In genomic region chr9:74929981-74930423, GRCm38 (mm10) we compare ENCODE assay signal across 22 mouse cellular contexts. TPM values are rescaled to one million over a fixed set of nuclear protein-coding genes. Genes with fewer than 3 reads are reported as not detected.
A peak's percentile ranks its signal among the peaks of the same experiment; 100 is the strongest.
DNase-seq lines count a peak whose midpoint lies in the region; ATAC-seq and TF ChIP-seq lines count a peak whose summit lies in the region.
"Had no signal": no experiment of that assay in that cellular context is flagged by ENCODE, and none has a peak within 500 bp of the region (broad histone marks: within the 10 kb centered on the region; RNA-seq: fewer than 3 reads in every experiment).

No protein-coding gene starts in this region.

- H3K36me3 ChIP-seq in kidney, adult 2 months (ENCODE audit: control insufficient read depth, insufficient read depth, low read length) = no peaks in the 10 kb centered on the region
- no peaks in the 10 kb centered on the region for H3K36me3 ChIP-seq in liver, adult 2 months (ENCODE audit: control insufficient read depth, insufficient read depth, low read length)
- H3K36me3 ChIP-seq in liver, embryonic 11.5 days (ENCODE audit: control insufficient read depth, insufficient read depth, low read length) = no peaks in the 10 kb centered on the region
- H3K36me3 ChIP-seq: embryonic facial prominence, embryonic 15.5 days; heart, embryonic 10.5 days; hindbrain, embryonic 15.5 days; limb, embryonic 12.5 days; midbrain, embryonic 12.5 days; stomach, embryonic 15.5 days had no signal

- WGBS in kidney, adult 2 months = 61% methylated on average over 4 of the region's 4 CpGs
- 22% methylated on average over 4 of the region's 4 CpGs for WGBS in liver, adult 2 months
- 76% methylated on average over 4 of the region's 4 CpGs for WGBS in liver, embryonic 11.5 days

- H3K4me3 ChIP-seq in kidney, adult 2 months (ENCODE audit: insufficient read depth, low read depth, low read length) = no peak overlapping the region
- H3K4me3 ChIP-seq in liver, adult 2 months (ENCODE audit: insufficient read depth, low read depth, low read length) = no peak overlapping the region
- no peak overlapping the region for H3K4me3 ChIP-seq in liver, embryonic 11.5 days (ENCODE audit: low read depth, low read length)
- H3K4me3 ChIP-seq in brown adipose tissue, adult 24 weeks (ENCODE audit: insufficient read depth, low read depth, low read length) = no peak overlapping the region
- no peak overlapping the region for H3K4me3 ChIP-seq in gastrocnemius, adult 2 months
- H3K4me3 ChIP-seq: embryonic facial prominence, embryonic 15.5 days; heart, embryonic 10.5 days; hindbrain, embryonic 15.5 days; limb, embryonic 12.5 days; midbrain, embryonic 12.5 days; stomach, embryonic 15.5 days had no signal

- peaks cover 7% of the 10 kb centered on the region for H3K4me1 ChIP-seq in kidney, adult 2 months (ENCODE audit: control insufficient read depth, insufficient read depth, low read length)
- H3K4me1 ChIP-seq in liver, adult 2 months (ENCODE audit: control insufficient read depth, insufficient read depth, low read length) = peaks cover 19% of the 10 kb centered on the region
- no peaks in the 10 kb centered on the region for H3K4me1 ChIP-seq in liver, embryonic 11.5 days (replicated peaks; ENCODE audit: control insufficient read depth, insufficient read depth, low read length)
- H3K4me1 ChIP-seq in brown adipose tissue, adult 24 weeks (ENCODE audit: control insufficient read depth, insufficient read depth, insufficient read length, low read length) = peaks cover 13% of the 10 kb centered on the region
- H3K4me1 ChIP-seq: embryonic facial prominence, embryonic 15.5 days; heart, embryonic 10.5 days; stomach, embryonic 15.5 days had no signal

- no peaks in the 10 kb centered on the region for H3K27me3 ChIP-seq in kidney, adult 2 months (replicated peaks; ENCODE audit: control insufficient read depth, insufficient read depth, low read length)
- no peaks in the 10 kb centered on the region for H3K27me3 ChIP-seq in liver, adult 2 months (ENCODE audit: control insufficient read depth, insufficient read depth, low read length)
- H3K27me3 ChIP-seq in liver, embryonic 11.5 days (replicated peaks; ENCODE audit: control insufficient read depth, insufficient read depth, low read length) = no peaks in the 10 kb centered on the region
- H3K27me3 ChIP-seq: embryonic facial prominence, embryonic 15.5 days; hindbrain, embryonic 15.5 days; limb, embryonic 12.5 days; midbrain, embryonic 12.5 days; stomach, embryonic 15.5 days had no signal

- H3K9me3 ChIP-seq in liver, embryonic 11.5 days (ENCODE audit: control insufficient read depth, low read length) = no peaks in the 10 kb centered on the region
- H3K9me3 ChIP-seq: embryonic facial prominence, embryonic 15.5 days; heart, embryonic 10.5 days; hindbrain, embryonic 15.5 days; limb, embryonic 12.5 days; midbrain, embryonic 12.5 days; stomach, embryonic 15.5 days had no signal

- H3K79me2 ChIP-seq in liver, adult 2 months (ENCODE audit: control insufficient read depth, insufficient read depth, low read length) = no peaks in the 10 kb centered on the region

- no peak overlapping the region for H3K4me2 ChIP-seq in liver, embryonic 11.5 days
- H3K4me2 ChIP-seq: embryonic facial prominence, embryonic 15.5 days; hindbrain, embryonic 15.5 days; limb, embryonic 12.5 days; midbrain, embryonic 12.5 days; stomach, embryonic 15.5 days had no signal

- peak overlapping the region; percentile 92 for H3K27ac ChIP-seq in kidney, adult 2 months (ENCODE audit: insufficient read depth, low read depth, low read length)
- peak overlapping the region; percentile 96 for H3K27ac ChIP-seq in liver, adult 2 months (replicated peaks; ENCODE audit: insufficient read depth, low read depth, low read length)
- no peak overlapping the region for H3K27ac ChIP-seq in liver, embryonic 11.5 days (ENCODE audit: low read depth, low read length)
- peak overlapping the region; percentile 94 for H3K27ac ChIP-seq in brown adipose tissue, adult 24 weeks (replicated peaks; ENCODE audit: low read depth, low read length)
- H3K27ac ChIP-seq in gastrocnemius, adult 2 months = no peak overlapping the region
- H3K27ac ChIP-seq: embryonic facial prominence, embryonic 15.5 days; heart, embryonic 10.5 days; hindbrain, embryonic 15.5 days; limb, embryonic 12.5 days; midbrain, embryonic 12.5 days; stomach, embryonic 15.5 days had no signal

- peak; percentile 69 to 73 for DNase-seq in adrenal gland, adult (ENCODE audit: inconsistent age in 2 of 2, low spot score in 1 of 2)
- DNase-seq in adrenal gland, postnatal 4 days (ENCODE audit: low spot score in 2 of 2) = no peak
- peak; percentile 88 for DNase-seq in kidney, adult 2 months
- no peak for DNase-seq in kidney, postnatal 14 days
- peak; percentile 100 for DNase-seq in liver, adult 2 months (ENCODE audit: extremely low read depth, low read depth, low spot score)
- no peak for DNase-seq in liver, embryonic 11.5 days (ENCODE audit: low spot score)
- no peak for DNase-seq in gastrocnemius, adult 2 months
- DNase-seq: cerebellum, adult 11 months; cerebellum, adult 9-11 months; heart, postnatal 4 days; lung, adult 18-20 months; lung, postnatal 10 days; thymus, adult 2 months had no signal

- TF ChIP-seq CTCF in kidney, adult 2 months (conservative IDR thresholded peaks at IDR 0.05; ENCODE audit: insufficient read depth, insufficient read length, low read depth, low read length) = no peak
- no peak for TF ChIP-seq CTCF in liver, adult 2 months (IDR thresholded peaks at IDR 0.05; ENCODE audit: low read depth, low read length)
- TF ChIP-seq CTCF in gastrocnemius, adult 2 months (IDR thresholded peaks at IDR 0.05) = no peak

- TF ChIP-seq POLR2A in kidney, adult 2 months (IDR thresholded peaks at IDR 0.05; ENCODE audit: low read depth, low read length) = no peak
- no peak for TF ChIP-seq POLR2A in liver, adult 2 months (IDR thresholded peaks at IDR 0.05; ENCODE audit: extremely low read depth, insufficient read depth, low read length)

- intact Hi-C loops in gastrocnemius, adult 2 months (cut with DNase I) = no loop called here

- peak overlapping the region; percentile 40; the same call in 1 of the 2 replicates for H3K9ac ChIP-seq in liver, adult 2 months (ENCODE audit: low read depth, low read length)
- H3K9ac ChIP-seq in liver, embryonic 11.5 days (ENCODE audit: low read depth, low read length) = no peak overlapping the region
- H3K9ac ChIP-seq: embryonic facial prominence, embryonic 15.5 days; hindbrain, embryonic 15.5 days; limb, embryonic 12.5 days; midbrain, embryonic 12.5 days; stomach, embryonic 15.5 days had no signal

- ATAC-seq in liver, embryonic 11.5 days (replicated peaks; ENCODE audit: low FRiP score) = no peak
- ATAC-seq: activated CD4-positive, CD25-positive, alpha-beta regulatory T cell, adult 4 months; forebrain, embryonic 14.5 days had no signal

RNA-seq across cellular contexts. Expression of gene Fam214a, which starts 22.7 kb away (rescaled TPM):
- total RNA-seq in adrenal gland, postnatal 4 days (2021) = 10 to 100 TPM; 90.2 to 99.4 TPM
- 12.1 and 12.8 TPM in 2 replicates for polyA plus RNA-seq in kidney, adult 2 months (2012; rRNA removed)
- total RNA-seq in liver, adult 2 months (2014; rRNA removed) = 67.5 and 116 TPM in 2 replicates
- 14.5 and 23.1 TPM in 2 replicates for polyA plus RNA-seq in liver, adult 2 months (2012; rRNA removed)
- polyA plus RNA-seq in liver, embryonic 11.5 days (2014; fragmentation: Nextera tagmentation; extraction: Ambion mirVana) = 3.3 and 3.7 TPM in 2 replicates
- 29.9 and 41.0 TPM in 2 replicates for polyA plus RNA-seq in brown adipose tissue, adult 24 weeks (2012; ENCODE audit: insufficient read depth, insufficient read length, missing spikeins)
- 10 to 100 TPM; 21.0 to 29.4 TPM for total RNA-seq in gastrocnemius, adult 2 months (2021)

Comparison
In these comparisons a context has a peak if more than half of its experiments do, and no peak if none do; other contexts are left out.
1. DNase-seq: peak in adrenal gland, adult (2 of 2), kidney, adult 2 months (single experiment) and liver, adult 2 months (single experiment); none in adrenal gland, postnatal 4 days (0 of 2), kidney, postnatal 14 days (single experiment), liver, embryonic 11.5 days (single experiment) and gastrocnemius, adult 2 months (single experiment).
2. H3K27ac ChIP-seq: peak in kidney, adult 2 months (single experiment), liver, adult 2 months (single experiment) and brown adipose tissue, adult 24 weeks (single experiment); none in liver, embryonic 11.5 days (single experiment) and gastrocnemius, adult 2 months (single experiment).